Mouse (Mus musculus) right cerebral cortex, postnatal 14 days (tissue): ENCODE data around the gene Olfr746.

Experiments used
- DNase-seq: peaks from one replicate; pipeline ENCODE4 v3.0.0; 2022

The Olfr746 gene

GRCm38 (mm10) chr14:50646783-50647182, at the start of gene Olfr746:
Gene Olfr746, plus strand, starts transcription at chr14:50647083.
- no peak for DNase-seq

- no peak for DNase-seq
These were observed 32.3 kb upstream of the Olfr746 start, which contains the start of gene Olfr744 for GRCm38 (mm10) chr14:50614579-50614978. Gene Olfr744, plus strand, starts transcription at chr14:50614879.

DNA sequence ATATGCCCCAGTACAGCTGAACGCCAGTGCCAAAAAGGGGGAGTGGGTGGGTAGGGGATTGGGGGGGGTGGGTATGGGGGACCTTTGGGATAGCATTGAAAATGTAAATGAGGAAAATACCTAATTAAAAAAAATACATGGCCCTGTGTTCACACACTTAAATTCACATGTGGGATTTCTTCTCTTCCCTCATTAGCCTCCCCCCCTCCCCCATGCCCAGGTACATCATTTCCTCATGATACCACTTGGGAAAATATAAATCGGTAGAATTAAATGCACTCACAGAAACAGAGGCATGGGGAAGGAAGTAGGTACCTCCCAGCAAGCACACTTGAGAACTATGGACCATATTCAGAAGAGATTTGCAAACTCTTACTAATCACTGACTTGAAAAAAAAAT, 7.8 kb upstream of the Olfr746 start, which contains the start of gene Olfr745:
Olfr745 (plus strand) TSS at position 301 of the 400 bp plus-strand sequence.
- DNase-seq = no peak

- no peak for DNase-seq
These were observed 46.2 kb downstream of the Olfr746 start, which contains the start of gene Olfr747 for GRCm38 (mm10) chr14:50693106-50693505. Gene Olfr747, minus strand, starts transcription at chr14:50693206.
